ENCODE assay signal across 9 mouse cellular contexts in genomic region chr11:97403614-97404183, GRCm38 (mm10). TPM values are rescaled to one million over a fixed set of nuclear protein-coding genes. Genes with fewer than 3 reads are reported as not detected.
DNase-seq lines count a peak whose midpoint lies in the region; ATAC-seq and TF ChIP-seq lines count a peak whose summit lies in the region.
"Had no signal": no experiment of that assay in that cellular context is flagged by ENCODE, and none has a peak within 500 bp of the region (broad histone marks: within the 10 kb centered on the region; RNA-seq: fewer than 3 reads in every experiment).

No protein-coding gene starts in this region.

- peak overlapping the region; percentile 41 for H3ac ChIP-seq in myocyte (ENCODE audit: control insufficient read depth, insufficient read length)

- WGBS in heart, embryonic 16.5 days, result 47% methylated on average over 8 of the region's 8 CpGs
- 42% methylated on average over 8 of the region's 8 CpGs for WGBS in embryonic facial prominence, embryonic 15.5 days
- 41% methylated on average over 8 of the region's 8 CpGs for WGBS in intestine, postnatal 0 days

- H3K36me3 ChIP-seq in heart, embryonic 16.5 days (ENCODE audit: control insufficient read depth, insufficient read depth), result no peaks in the 10 kb centered on the region
- H3K36me3 ChIP-seq in embryonic facial prominence, embryonic 15.5 days, result no peaks in the 10 kb centered on the region
- H3K36me3 ChIP-seq in intestine, postnatal 0 days (ENCODE audit: control insufficient read depth, insufficient read depth), result no peaks in the 10 kb centered on the region
- H3K36me3 ChIP-seq in myocyte (ENCODE audit: control insufficient read depth, insufficient read depth), result no peaks in the 10 kb centered on the region

- DNase-seq in heart, adult 18-20 months, result no peak
- DNase-seq in layer of hippocampus, adult 18-20 months (ENCODE audit: low spot score in 2 of 2), result no peak
- no peak for DNase-seq in layer of hippocampus, postnatal 10 days (ENCODE audit: low spot score in 2 of 2)
- DNase-seq in spleen, postnatal 36 days (ENCODE audit: low spot score in 2 of 2), result no peak

- H3K9ac ChIP-seq in heart, embryonic 16.5 days (ENCODE audit: low read length), result no peak overlapping the region; the same call in 1 of the 2 replicates
- H3K9ac ChIP-seq in embryonic facial prominence, embryonic 15.5 days, result no peak overlapping the region
- H3K9ac ChIP-seq in intestine, postnatal 0 days (ENCODE audit: low read depth, low read length), result no peak overlapping the region

- H3K9me3 ChIP-seq in heart, embryonic 16.5 days (replicated peaks; ENCODE audit: control insufficient read depth, low read length), result no peaks in the 10 kb centered on the region
- H3K9me3 ChIP-seq in embryonic facial prominence, embryonic 15.5 days (replicated peaks), result no peaks in the 10 kb centered on the region
- no peaks in the 10 kb centered on the region for H3K9me3 ChIP-seq in intestine, postnatal 0 days (ENCODE audit: control insufficient read depth)

- H3K27me3 ChIP-seq in heart, embryonic 16.5 days (ENCODE audit: control insufficient read depth, insufficient read depth, low read length), result no peaks in the 10 kb centered on the region; the same call in 1 of the 2 replicates
- H3K27me3 ChIP-seq in embryonic facial prominence, embryonic 15.5 days, result no peaks in the 10 kb centered on the region
- H3K27me3 ChIP-seq in intestine, postnatal 0 days (replicated peaks; ENCODE audit: control insufficient read depth, insufficient read depth, low read length), result 0 out of 2 replicates have a peak, but pooled peaks cover 12% of the 10 kb centered on the region
- no peaks in the 10 kb centered on the region for H3K27me3 ChIP-seq in myocyte (ENCODE audit: control insufficient read depth, insufficient read depth, insufficient read length)
- H3K27me3 ChIP-seq: Patski had no signal

- no peak for TF ChIP-seq POLR2A in myocyte (IDR thresholded peaks at IDR 0.05; ENCODE audit: insufficient read length, low read depth)

- H3K4me3 ChIP-seq in heart, embryonic 16.5 days (ENCODE audit: low read length), result peak overlapping the region; percentile 63
- H3K4me3 ChIP-seq in embryonic facial prominence, embryonic 15.5 days (replicated peaks), result peak overlapping the region; percentile 52
- H3K4me3 ChIP-seq in intestine, postnatal 0 days (ENCODE audit: low read depth, low read length), result peak overlapping the region; percentile 50
- H3K4me3 ChIP-seq in myocyte, result peak overlapping the region; percentile 48

- H3K4me1 ChIP-seq in heart, embryonic 16.5 days (ENCODE audit: control insufficient read depth, insufficient read depth, low read length), result peaks cover 49% of the 10 kb centered on the region
- H3K4me1 ChIP-seq in embryonic facial prominence, embryonic 15.5 days, result peaks cover 50% of the 10 kb centered on the region
- H3K4me1 ChIP-seq in intestine, postnatal 0 days (replicated peaks; ENCODE audit: control insufficient read depth, insufficient read depth, low read length), result 0 out of 2 replicates have a peak, but pooled peaks cover 2% of the 10 kb centered on the region

- no peak for ATAC-seq in heart, embryonic 16.5 days (replicated peaks; ENCODE audit: extremely low read depth, insufficient read depth, low FRiP score)
- ATAC-seq in embryonic facial prominence, embryonic 15.5 days (ENCODE audit: insufficient number of reproducible peaks, low FRiP score, low TSS enrichment, low read depth), result no peak
- ATAC-seq in intestine, postnatal 0 days, result no peak
- ATAC-seq: Patski had no signal

- no peak for TF ChIP-seq CTCF in intestine, postnatal 0 days (IDR thresholded peaks at IDR 0.05; ENCODE audit: low read depth)

- H3K79me2 ChIP-seq in myocyte (ENCODE audit: control insufficient read depth, insufficient read depth), result no peaks in the 10 kb centered on the region

- H3K27ac ChIP-seq in heart, embryonic 16.5 days (ENCODE audit: low read length), result no peak overlapping the region
- H3K27ac ChIP-seq in embryonic facial prominence, embryonic 15.5 days (replicated peaks), result no peak overlapping the region; the same call in 1 of the 2 replicates
- H3K27ac ChIP-seq in intestine, postnatal 0 days (ENCODE audit: low read depth, low read length), result no peak overlapping the region

- peak overlapping the region; percentile 96 for H3K4me2 ChIP-seq in heart, embryonic 16.5 days (ENCODE audit: low read depth, low read length)
- peak overlapping the region; percentile 93 for H3K4me2 ChIP-seq in embryonic facial prominence, embryonic 15.5 days (replicated peaks)
- peak overlapping the region; percentile 92 for H3K4me2 ChIP-seq in intestine, postnatal 0 days (replicated peaks; ENCODE audit: low read depth)
- H3K4me2 ChIP-seq in myocyte (ENCODE audit: low read depth), result peak overlapping the region; percentile 27

TF ChIP-seq in myocyte, 11 proteins besides CTCF, POLR2A, EP300 and RAD21:
- TF ChIP-seq POLR2AphosphoS2 (IDR thresholded peaks at IDR 0.05; ENCODE audit: insufficient read length, low read depth) (no peak), USF1 (IDR thresholded peaks at IDR 0.05; ENCODE audit: low read depth) (no peak), E2F4 (IDR thresholded peaks at IDR 0.05; ENCODE audit: insufficient read depth) (no peak), MYOG (IDR thresholded peaks at IDR 0.05; ENCODE audit: control insufficient read depth in 1 of 3, insufficient read depth in 1 of 3, insufficient read length in 2 of 3, low read depth in 2 of 3) (no peak), SRF (IDR thresholded peaks at IDR 0.05; ENCODE audit: control insufficient read depth, insufficient read length, low read depth) (no peak), REST (IDR thresholded peaks at IDR 0.05; ENCODE audit: insufficient read depth, insufficient read length) (no peak), MAX (IDR thresholded peaks at IDR 0.05; ENCODE audit: low read depth) (no peak), TCF12 (IDR thresholded peaks at IDR 0.05; ENCODE audit: insufficient read depth, poor library complexity, severe bottlenecking) (no peak), TCF3 (IDR thresholded peaks at IDR 0.05; ENCODE audit: insufficient read length, low read depth) (no peak)

RNA-seq across cellular contexts. Expression of gene Arhgap23, which starts 11.6 kb away (rescaled TPM):
- polyA plus RNA-seq in heart, embryonic 16.5 days (2015; fragmentation: Nextera tagmentation; extraction: Ambion mirVana), result 5.5 and 6.1 TPM in 2 replicates
- total RNA-seq in heart, adult 18-20 months (2021), result 10 to 100 TPM; 12.5 to 13.5 TPM
- 9.6 and 10.4 TPM in 2 replicates for polyA plus RNA-seq in embryonic facial prominence, embryonic 15.5 days (2015; fragmentation: Nextera tagmentation; extraction: Ambion mirVana)
- 3.5 and 4.6 TPM in 2 replicates for polyA plus RNA-seq in intestine, postnatal 0 days (2015; fragmentation: Nextera tagmentation; extraction: Ambion mirVana)
- 41.9 TPM for polyA plus RNA-seq in myocyte (2012; fragmentation: generic; extraction: Trizol)
- 10 to 100 TPM; 79.8 to 88.1 TPM for total RNA-seq in layer of hippocampus, adult 18-20 months (2021)
- 10 to 100 TPM; 73.3 to 77.4 TPM for total RNA-seq in layer of hippocampus, postnatal 10 days (2021)

RNA-seq across cellular contexts. Expression of gene Socs7, which starts 41.3 kb away (rescaled TPM):
- 3.1 and 3.2 TPM in 2 replicates for polyA plus RNA-seq in heart, embryonic 16.5 days (2015; fragmentation: Nextera tagmentation; extraction: Ambion mirVana)
- 10 to 100 TPM; 21.9 to 22.8 TPM for total RNA-seq in heart, adult 18-20 months (2021)
- 4.8 TPM in 2 replicates for polyA plus RNA-seq in embryonic facial prominence, embryonic 15.5 days (2015; fragmentation: Nextera tagmentation; extraction: Ambion mirVana)
- polyA plus RNA-seq in intestine, postnatal 0 days (2015; fragmentation: Nextera tagmentation; extraction: Ambion mirVana), result 2.4 and 2.5 TPM in 2 replicates
- polyA plus RNA-seq in myocyte (2012; fragmentation: generic; extraction: Trizol), result 19.8 TPM
- total RNA-seq in layer of hippocampus, adult 18-20 months (2021), result 10 to 100 TPM; 81.5 to 85.4 TPM
- total RNA-seq in layer of hippocampus, postnatal 10 days (2021), result 10 to 100 TPM; 69.2 to 72.6 TPM

RNA-seq across cellular contexts. Expression of gene Gpr179, which starts 51.8 kb away (rescaled TPM):
- 0.09 and 0.12 TPM in 2 replicates for polyA plus RNA-seq in heart, embryonic 16.5 days (2015; fragmentation: Nextera tagmentation; extraction: Ambion mirVana)
- total RNA-seq in heart, adult 18-20 months (2021), result not detected
- polyA plus RNA-seq in embryonic facial prominence, embryonic 15.5 days (2015; fragmentation: Nextera tagmentation; extraction: Ambion mirVana), result 0.05 and 0.18 TPM in 2 replicates
- polyA plus RNA-seq in intestine, postnatal 0 days (2015; fragmentation: Nextera tagmentation; extraction: Ambion mirVana), result 0.07 and 0.20 TPM in 2 replicates
- 0.08 TPM for polyA plus RNA-seq in myocyte (2012; fragmentation: generic; extraction: Trizol)
- total RNA-seq in layer of hippocampus, adult 18-20 months (2021), result under 1 TPM; 0.13 to 0.40 TPM
- total RNA-seq in layer of hippocampus, postnatal 10 days (2021), result under 1 TPM; 0.34 to 0.42 TPM

Comparison
In these comparisons a context has a peak if more than half of its experiments do, and no peak if none do; other contexts are left out.
1. H3K4me2 ChIP-seq: peak in every context shown above with its lines; median percentile 96 in heart, embryonic 16.5 days; 93 in embryonic facial prominence, embryonic 15.5 days; 92 in intestine, postnatal 0 days; 27 in myocyte.